Mouse (Mus musculus) midbrain, embryonic 16.5 days (tissue): ENCODE results near the gene Olfr3. TPM values are rescaled to one million over a fixed set of nuclear protein-coding genes. Genes with fewer than 3 reads are reported as not detected.

Experiments used
- ATAC-seq: fragments of 200-750 bp; cut with Nextera tagmentation; 2 replicates; pipeline ENCODE4 v1.8.0; 2017; ENCODE audit warnings: moderate TSS enrichment
- H3K27ac ChIP-seq: fragments of 300-500 bp; sonication (generic); 2 replicates; pipeline ENCODE4 v1.5.1; 2014; ENCODE audit warnings: mild to moderate bottlenecking, low read length, mixed read lengths
- H3K27me3 ChIP-seq: fragments of 300-500 bp; sonication (generic); 2 replicates; pipeline ENCODE4 v1.6.1; 2014; ENCODE audit warnings: low read depth, low read length, mixed read lengths; ENCODE audit not compliant: control insufficient read depth, insufficient read depth
- H3K36me3 ChIP-seq: fragments of 300-500 bp; sonication (generic); 2 replicates; pipeline ENCODE4 v1.6.1; 2014; ENCODE audit warnings: mild to moderate bottlenecking, low read length, moderate library complexity, mixed read lengths; ENCODE audit not compliant: control insufficient read depth, insufficient read depth
- H3K4me1 ChIP-seq: fragments of 300-500 bp; sonication (generic); 2 replicates; pipeline ENCODE4 v1.6.1; 2014; ENCODE audit warnings: mild to moderate bottlenecking, low read length, mixed read lengths; ENCODE audit not compliant: control insufficient read depth, insufficient read depth
- H3K4me2 ChIP-seq: fragments of 300-500 bp; sonication (generic); 2 replicates; pipeline ENCODE4 v1.6.1; 2014; ENCODE audit warnings: mild to moderate bottlenecking, low read length, mixed read lengths
- H3K4me3 ChIP-seq: fragments of 300-500 bp; sonication (generic); 2 replicates; pipeline ENCODE4 v1.5.1; 2014; ENCODE audit warnings: low read depth, mild to moderate bottlenecking, low read length, moderate library complexity, mixed read lengths
- H3K9ac ChIP-seq: fragments of 300-500 bp; sonication (generic); 2 replicates; pipeline ENCODE4 v1.6.1; 2014; ENCODE audit warnings: low read depth, low read length, mixed read lengths
- H3K9me3 ChIP-seq: fragments of 300-500 bp; sonication (generic); replicated peaks from 2 replicates; pipeline ENCODE4 v1.6.1; 2014; ENCODE audit warnings: mild to moderate bottlenecking, low read length, mixed read lengths; ENCODE audit not compliant: control insufficient read depth, poor library complexity, severe bottlenecking
- WGBS: fragments of 180-500 bp; shearing (Covaris S2); extraction: QIAGEN DNeasy Blood & Tissue Kit; methylation state at CpG from one replicate; pipeline ENCODE4 v1.1.7; 2014; 5-methylcytosine and 5-hydroxymethylcytosine counted together
- polyA plus RNA-seq: library from polyadenylated mRNA; unstranded; fragments of >200 nt; fragmentation: Nextera tagmentation; extraction: Ambion mirVana; gene quantifications from 2 replicates; pipeline ENCODE4 v1.2.1, GENCODE M21; 2015

Olfr3 gene
- not detected in 2 replicates for polyA plus RNA-seq

DNA sequence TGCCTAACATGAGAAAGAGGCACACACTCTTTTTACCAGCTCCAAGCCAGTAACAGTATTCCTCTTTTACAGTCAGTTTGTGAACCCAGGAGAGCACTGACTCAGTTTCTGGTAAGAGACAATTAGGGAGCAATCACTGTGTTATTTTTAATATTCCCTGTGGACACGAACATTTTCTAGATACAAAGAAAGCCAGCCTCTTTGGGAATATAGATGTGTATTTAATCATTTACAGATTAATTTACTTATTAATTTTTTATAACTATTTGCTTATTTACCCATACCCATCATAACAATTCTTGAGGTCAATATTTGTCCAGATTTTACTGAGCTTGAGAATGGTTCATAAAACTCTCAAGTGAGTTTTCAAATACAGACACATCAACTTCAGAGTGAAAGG, at the start of gene Olfr3:
TSS of gene Olfr3 (minus strand) at position 101 of the 400 bp plus-strand sequence.
- no peak within 1 kb of the TSS for H3K9ac ChIP-seq

DNA sequence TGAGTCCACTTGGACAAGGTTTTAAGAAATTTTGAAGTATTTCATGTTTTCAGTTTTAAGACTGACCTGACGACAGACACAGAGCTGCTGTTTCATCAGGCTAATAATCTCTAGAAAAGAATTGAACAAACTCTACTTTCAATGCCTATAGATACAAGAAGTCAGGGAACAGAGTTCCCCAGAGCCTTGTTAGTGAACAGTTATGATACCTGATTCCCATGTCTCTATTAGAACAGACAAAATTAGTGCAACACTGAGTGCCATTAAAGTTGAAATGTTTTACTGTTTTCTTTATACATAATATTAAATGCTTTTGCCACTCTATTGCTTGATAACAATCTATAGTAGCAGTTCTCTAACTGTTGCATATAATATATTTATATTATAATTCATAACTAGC, 45.7 kb upstream of the Olfr3 start, which contains the start of gene Olfr351:
TSS of gene Olfr351 (minus strand) at position 101 of the 400 bp plus-strand sequence.
- H3K36me3 ChIP-seq = no peaks in the 10 kb centered on the region
- no peaks in the 10 kb centered on the region for H3K27me3 ChIP-seq
- ATAC-seq = no peak
- no peak within 1 kb of the TSS for H3K4me2 ChIP-seq
- H3K9ac ChIP-seq = no peak within 1 kb of the TSS
- no peaks in the 10 kb centered on the region for H3K4me1 ChIP-seq
- 82% methylated on average over 1 of the region's 1 CpGs for WGBS
- no peak within 1 kb of the TSS for H3K4me3 ChIP-seq
- peaks cover 15% of the 10 kb centered on the region for H3K9me3 ChIP-seq
- H3K27ac ChIP-seq = no peak within 1 kb of the TSS

More for the DNA sequence above, at the start of gene Olfr3:
- no peak within 1 kb of the TSS for H3K4me2 ChIP-seq
- peaks cover 4% of the 10 kb centered on the region for H3K9me3 ChIP-seq
- 81% methylated on average over 1 of the region's 1 CpGs for WGBS
- H3K36me3 ChIP-seq = no peaks in the 10 kb centered on the region
- H3K27ac ChIP-seq = no peak within 1 kb of the TSS
- no peak within 1 kb of the TSS for H3K4me3 ChIP-seq
- ATAC-seq = no peak
- no peaks in the 10 kb centered on the region for H3K4me1 ChIP-seq
- H3K27me3 ChIP-seq = no peaks in the 10 kb centered on the region

- no peaks in the 10 kb centered on the region for H3K4me1 ChIP-seq
- WGBS = 87% methylated on average over 1 of the region's 1 CpGs
- ATAC-seq = no peak
Measured at GRCm38 (mm10) chr2:36846010-36846409, 29.2 kb upstream of the Olfr3 start, which contains the start of gene Olfr350. TSS of gene Olfr350 (plus strand) at chr2:36846310.

GRCm38 (mm10) chr2:36790238-36790637, 26.6 kb downstream of the Olfr3 start, which contains the start of gene Olfr50:
TSS of gene Olfr50 (plus strand) at chr2:36790538.
- no peaks in the 10 kb centered on the region for H3K27me3 ChIP-seq
- no peaks in the 10 kb centered on the region for H3K36me3 ChIP-seq
- no peak for ATAC-seq
- peaks cover 14% of the 10 kb centered on the region for H3K9me3 ChIP-seq
- no peak within 1 kb of the TSS for H3K9ac ChIP-seq
- no peak within 1 kb of the TSS for H3K4me2 ChIP-seq
- H3K27ac ChIP-seq = no peak within 1 kb of the TSS
- no peaks in the 10 kb centered on the region for H3K4me1 ChIP-seq
- H3K4me3 ChIP-seq = no peak within 1 kb of the TSS
- 77% methylated on average over 2 of the region's 2 CpGs for WGBS

More at GRCm38 (mm10) chr2:36846010-36846409, 29.2 kb upstream of the Olfr3 start, which contains the start of gene Olfr350:
- Histone ChIP-seq H3K36me3 (no peaks in the 10 kb centered on the region), H3K4me2 (no peak within 1 kb of the TSS), H3K9me3 (peaks cover 21% of the 10 kb centered on the region), H3K4me3 (no peak within 1 kb of the TSS), H3K9ac (no peak within 1 kb of the TSS), H3K27me3 (no peaks in the 10 kb centered on the region), H3K27ac (no peak within 1 kb of the TSS)

DNA sequence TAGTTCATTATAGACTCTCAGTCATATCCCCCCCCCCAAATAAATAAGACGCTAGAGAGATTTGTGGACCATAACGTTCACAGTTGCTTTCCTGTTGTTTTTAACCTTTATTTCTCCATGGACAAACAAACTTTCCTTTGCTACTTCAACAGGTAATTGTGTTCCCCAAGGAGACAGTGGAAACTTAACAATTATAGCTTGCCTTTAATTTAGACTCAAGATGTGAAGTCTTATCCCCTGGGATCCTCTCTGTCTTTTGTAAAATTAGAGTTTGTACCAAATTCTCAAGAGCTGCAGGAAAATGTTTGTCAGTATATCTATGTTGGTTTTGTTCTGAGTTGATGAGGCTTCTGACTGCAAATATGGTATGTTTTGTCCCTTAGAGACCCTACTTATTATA, 32.9 kb downstream of the Olfr3 start, which contains the start of gene Olfr348:
TSS of gene Olfr348 (plus strand) at position 301 of the 400 bp plus-strand sequence.
- no peaks in the 10 kb centered on the region for H3K4me1 ChIP-seq
- no peak for ATAC-seq
- H3K9me3 ChIP-seq = peaks cover 7% of the 10 kb centered on the region; the same call in 1 of the 2 replicates
- 71% methylated on average over 2 of the region's 2 CpGs for WGBS
- no peaks in the 10 kb centered on the region for H3K36me3 ChIP-seq
- H3K27me3 ChIP-seq = no peaks in the 10 kb centered on the region
- H3K27ac ChIP-seq = no peak within 1 kb of the TSS
- H3K9ac ChIP-seq = no peak within 1 kb of the TSS
- H3K4me3 ChIP-seq = no peak within 1 kb of the TSS
- no peak within 1 kb of the TSS for H3K4me2 ChIP-seq

Other genes starting within 250 kb of the Olfr3 start
- gene Olfr345, start 177.0 kb downstream of the Olfr3 start, polyA plus RNA-seq = not detected in 2 replicates
- gene Olfr346, start 131.2 kb downstream of the Olfr3 start, polyA plus RNA-seq = not detected in 2 replicates
- gene Olfr347, start 85.1 kb downstream of the Olfr3 start, polyA plus RNA-seq = not detected in 2 replicates
- not detected in 2 replicates for gene Olfr348, start 32.8 kb downstream of the Olfr3 start, polyA plus RNA-seq
- gene Olfr50, start 26.5 kb downstream of the Olfr3 start, polyA plus RNA-seq = not detected in 2 replicates
- not detected in 2 replicates for gene Olfr350, start 29.3 kb upstream of the Olfr3 start, polyA plus RNA-seq
- gene Olfr351, start 45.6 kb upstream of the Olfr3 start, polyA plus RNA-seq = not detected in 2 replicates
- not detected in 2 replicates for gene Olfr352, start 51.4 kb upstream of the Olfr3 start, polyA plus RNA-seq
- gene Olfr353, start 75.9 kb upstream of the Olfr3 start, polyA plus RNA-seq = not detected in 2 replicates
- not detected in 2 replicates for gene Olfr354, start 88.6 kb upstream of the Olfr3 start, polyA plus RNA-seq
- not detected in 2 replicates for gene Olfr355, start 111.9 kb upstream of the Olfr3 start, polyA plus RNA-seq
- gene Olfr356, start 120.1 kb upstream of the Olfr3 start, polyA plus RNA-seq = not detected in 2 replicates
- not detected in 2 replicates for gene Olfr357, start 176.8 kb upstream of the Olfr3 start, polyA plus RNA-seq
- not detected in 2 replicates for gene Olfr358, start 192.3 kb upstream of the Olfr3 start, polyA plus RNA-seq
- not detected in 2 replicates for gene Olfr360, start 248.7 kb upstream of the Olfr3 start, polyA plus RNA-seq